Mouse (Mus musculus) hindbrain, postnatal 0 days (tissue): ENCODE measurements around the gene Psmd5. TPM values are rescaled to one million over a fixed set of nuclear protein-coding genes. Genes with fewer than 3 reads are reported as not detected.
A peak's percentile ranks its signal among the peaks of the same experiment; 100 is the strongest.
"Not testable (repeated sequence)": the region's sequence is repeated elsewhere in the genome, so short reads cannot be mapped to it uniquely, and the experiment has no call there.

Source experiments
- ATAC-seq: fragments of 200-750 bp; cut with Nextera tagmentation; 2 replicates; pipeline ENCODE4 v1.8.0; 2017; ENCODE audit warnings: mild to moderate bottlenecking, moderate TSS enrichment, moderate library complexity
- DNase-seq: peaks from one replicate; pipeline ENCODE4 v3.0.0-alpha.2; 2015; ENCODE audit warnings: low spot score
- H3K27ac ChIP-seq: fragments of 300-500 bp; sonication (generic); 2 replicates; pipeline ENCODE4 v1.5.1; 2014; ENCODE audit warnings: mild to moderate bottlenecking
- H3K27me3 ChIP-seq: fragments of 300-500 bp; sonication (generic); 2 replicates; pipeline ENCODE4 v1.6.1; 2014; ENCODE audit warnings: low read length, mixed read lengths; ENCODE audit not compliant: insufficient read depth
- H3K36me3 ChIP-seq: fragments of 300-500 bp; sonication (generic); 2 replicates; pipeline ENCODE4 v1.6.1; 2014; ENCODE audit warnings: low read length, mixed read lengths; ENCODE audit not compliant: insufficient read depth
- H3K4me1 ChIP-seq: fragments of 300-500 bp; sonication (generic); 2 replicates; pipeline ENCODE4 v1.6.1; 2014; ENCODE audit warnings: antibody characterized with exemption, low read length, mixed read lengths; ENCODE audit not compliant: insufficient read depth
- H3K4me2 ChIP-seq: fragments of 300-500 bp; sonication (generic); 2 replicates; pipeline ENCODE4 v1.6.1; 2014; ENCODE audit warnings: low read depth, mild to moderate bottlenecking, low read length, moderate library complexity, mixed read lengths
- H3K4me3 ChIP-seq: fragments of 300-500 bp; sonication (generic); 2 replicates; pipeline ENCODE4 v1.5.1; 2014; ENCODE audit warnings: low read length
- H3K9ac ChIP-seq: fragments of 300-500 bp; sonication (generic); replicated peaks from 2 replicates; pipeline ENCODE4 v1.6.1; 2014; ENCODE audit warnings: mild to moderate bottlenecking, low read length, moderate library complexity, mixed read lengths
- H3K9me3 ChIP-seq: fragments of 300-500 bp; sonication (generic); 2 replicates; pipeline ENCODE4 v1.6.1; 2016; ENCODE audit warnings: low read length, mixed read lengths
- CTCF ChIP-seq: IDR thresholded peaks from 2 replicates; pipeline ENCODE4 v1.5.1; 2016; ENCODE audit warnings: antibody characterized with exemption, control low read depth, low read depth
- WGBS: fragments of 180-500 bp; shearing (Covaris S2); extraction: QIAGEN DNeasy Blood & Tissue Kit; methylation state at CpG from one replicate; pipeline ENCODE4 v1.1.7; 2014; 5-methylcytosine and 5-hydroxymethylcytosine counted together
- polyA plus RNA-seq: library from polyadenylated mRNA; unstranded; fragments of >200 nt; fragmentation: Nextera tagmentation; extraction: Ambion mirVana; gene quantifications from 2 replicates; pipeline ENCODE4 v1.2.1, GENCODE M21; 2015
- total RNA-seq: library from RNA; depleted of rRNA; stranded (reverse); fragments of >200 nt; gene quantifications from 2 replicates; pipeline ENCODE4 v1.2.3, GENCODE M21; 2014

Gene Psmd5
- total and polyA plus RNA-seq, 2 experiments from 2014 or later = 39.4 to 80.0 TPM

GRCm38 (mm10) chr2:34828026-34828425 is 46.7 kb downstream of the Psmd5 start:
- no peak overlapping the region for H3K9ac ChIP-seq
- 0 out of 2 replicates have a peak, but pooled peaks cover 4% of the 10 kb centered on the region for H3K27me3 ChIP-seq
- no peak for DNase-seq
- peaks cover 6% of the 10 kb centered on the region for H3K4me1 ChIP-seq
- no peak overlapping the region for H3K4me2 ChIP-seq
- WGBS = 82% methylated on average over 1 of the region's 1 CpGs
- no peak overlapping the region for H3K27ac ChIP-seq
- H3K36me3 ChIP-seq = no peaks in the 10 kb centered on the region
- no peak for ATAC-seq
- no peak overlapping the region for H3K4me3 ChIP-seq
- TF ChIP-seq CTCF = no peak
- 0 out of 2 replicates have a peak, but pooled peaks cover 3% of the 10 kb centered on the region for H3K9me3 ChIP-seq

- ATAC-seq (no peak), DNase-seq (no peak)
- H3K27ac ChIP-seq = no peak overlapping the region
- H3K4me1 ChIP-seq = peaks cover 6% of the 10 kb centered on the region
- H3K4me3 ChIP-seq = no peak overlapping the region
- 0 out of 2 replicates have a peak, but pooled peaks cover 1% of the 10 kb centered on the region for H3K36me3 ChIP-seq
- H3K27me3 ChIP-seq = 0 out of 2 replicates have a peak, but pooled peaks cover 4% of the 10 kb centered on the region
- no peak for TF ChIP-seq CTCF
- H3K9ac ChIP-seq = no peak overlapping the region
- 0 out of 2 replicates have a peak, but pooled peaks cover 3% of the 10 kb centered on the region for H3K9me3 ChIP-seq
- 92% methylated on average over 4 of the region's 4 CpGs for WGBS
- H3K4me2 ChIP-seq = no peak overlapping the region
Observed at GRCm38 (mm10) chr2:34827591-34827990, 47.2 kb downstream of the Psmd5 start.

- Histone ChIP-seq H3K4me1 (peaks cover 6% of the 10 kb centered on the region), H3K27ac (peak overlapping the region; percentile 85), H3K9me3 (0 out of 2 replicates have a peak, but pooled peaks cover 3% of the 10 kb centered on the region), H3K9ac (peak overlapping the region; percentile 95), H3K4me2 (peak overlapping the region; percentile 67), H3K4me3 (peak overlapping the region; percentile 100), H3K27me3 (0 out of 2 replicates have a peak, but pooled peaks cover 4% of the 10 kb centered on the region), H3K36me3 (0 out of 2 replicates have a peak, but pooled peaks cover 4% of the 10 kb centered on the region)
- no peak for TF ChIP-seq CTCF
- ATAC-seq (peak; percentile 46), DNase-seq (peak; percentile 10)
- WGBS = 36% methylated on average over 19 of the region's 21 CpGs
Observed at GRCm38 (mm10) chr2:34826460-34827231, 48.1 kb downstream of the Psmd5 start.

GRCm38 (mm10) chr2:34825827-34826459 is 48.8 kb downstream of the Psmd5 start, which contains the start of gene Fbxw2:
Fbxw2 (minus strand) TSS chr2:34826311.
- Histone ChIP-seq H3K4me2 (peak within 1 kb of the TSS; percentile 67), H3K27ac (peak within 1 kb of the TSS; percentile 85), H3K27me3 (0 out of 2 replicates have a peak, but pooled peaks cover 4% of the 10 kb centered on the region), H3K4me1 (peaks cover 6% of the 10 kb centered on the region), H3K36me3 (0 out of 2 replicates have a peak, but pooled peaks cover 4% of the 10 kb centered on the region), H3K9ac (peak within 1 kb of the TSS; percentile 95), H3K4me3 (peak within 1 kb of the TSS; percentile 100), H3K9me3 (0 out of 2 replicates have a peak, but pooled peaks cover 3% of the 10 kb centered on the region)
- peak; percentile 96 for DNase-seq
- peak; percentile 98 for ATAC-seq
- under 1% methylated on average over 56 of the region's 57 CpGs for WGBS
- no peak for TF ChIP-seq CTCF

GRCm38 (mm10) chr2:34818492-34818891 is 56.3 kb downstream of the Psmd5 start:
- WGBS = 92% methylated on average over 2 of the region's 2 CpGs
- Histone ChIP-seq H3K4me2 (no peak overlapping the region), H3K9ac (no peak overlapping the region), H3K4me1 (no peaks in the 10 kb centered on the region), H3K27ac (no peak overlapping the region), H3K36me3 (peaks cover 16% of the 10 kb centered on the region; the same call in 1 of the 2 replicates), H3K9me3 (no peaks in the 10 kb centered on the region), H3K4me3 (no peak overlapping the region), H3K27me3 (no peaks in the 10 kb centered on the region)
- TF ChIP-seq CTCF = 0 out of 2 replicates have a peak, but pooled peaks have one; percentile 4
- DNase-seq (no peak), ATAC-seq (no peak)

- not testable (repeated sequence) for ATAC-seq, H3K4me3 ChIP-seq, H3K27ac ChIP-seq, H3K27me3 ChIP-seq, H3K4me2 ChIP-seq, H3K9me3 ChIP-seq, H3K9ac ChIP-seq, DNase-seq, H3K4me1 ChIP-seq
- H3K36me3 ChIP-seq = peaks cover 30% of the 10 kb centered on the region
- 91% methylated on average over 2 of the region's 2 CpGs for WGBS
Observed at GRCm38 (mm10) chr2:34815893-34816292, 58.9 kb downstream of the Psmd5 start.
